Mouse (Mus musculus) splenic B cell, adult 2 months (primary cell): ENCODE measurements around the gene Pgs1.

Experiments
- DNase-seq: peaks from one replicate; pipeline ENCODE4 v3.0.0-alpha.2; 2011; ENCODE audit warnings: low read depth, low spot score
- H3K27me3 ChIP-seq: 2 replicates; pipeline ENCODE4 v1.6.1; 2012; ENCODE audit warnings: mild to moderate bottlenecking, low read length, moderate library complexity, mixed read lengths; ENCODE audit not compliant: control insufficient read depth, poor library complexity, insufficient read depth, severe bottlenecking
- H3K36me3 ChIP-seq: 2 replicates; pipeline ENCODE4 v1.6.1; 2012; ENCODE audit warnings: mild to moderate bottlenecking, low read length, moderate library complexity, mixed read lengths; ENCODE audit not compliant: control insufficient read depth, poor library complexity, insufficient read depth, severe bottlenecking

Pgs1 gene

DNA sequence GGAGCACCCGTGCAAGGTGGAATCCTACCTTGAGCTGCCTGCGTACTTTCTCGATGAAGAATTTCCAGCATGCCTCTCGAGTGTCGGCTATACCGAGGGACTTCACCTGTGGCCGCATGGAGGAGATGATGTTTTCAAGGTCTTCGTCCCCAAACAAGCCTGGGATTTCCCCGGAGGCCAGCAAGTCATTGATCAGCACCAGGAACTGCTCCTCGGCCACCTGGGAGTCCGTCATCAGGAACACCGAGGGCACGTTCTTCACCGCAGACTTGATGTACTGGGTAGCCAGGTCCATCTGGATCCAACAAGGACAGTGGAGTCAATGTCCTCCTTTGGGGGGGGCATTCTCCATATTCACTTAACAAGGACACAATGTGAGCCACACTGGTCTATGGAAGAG, 73.9 kb downstream of the Pgs1 start:
- DNase-seq, result no peak
- Histone ChIP-seq H3K36me3 (no peaks in the 10 kb centered on the region), H3K27me3 (no peaks in the 10 kb centered on the region)

DNA sequence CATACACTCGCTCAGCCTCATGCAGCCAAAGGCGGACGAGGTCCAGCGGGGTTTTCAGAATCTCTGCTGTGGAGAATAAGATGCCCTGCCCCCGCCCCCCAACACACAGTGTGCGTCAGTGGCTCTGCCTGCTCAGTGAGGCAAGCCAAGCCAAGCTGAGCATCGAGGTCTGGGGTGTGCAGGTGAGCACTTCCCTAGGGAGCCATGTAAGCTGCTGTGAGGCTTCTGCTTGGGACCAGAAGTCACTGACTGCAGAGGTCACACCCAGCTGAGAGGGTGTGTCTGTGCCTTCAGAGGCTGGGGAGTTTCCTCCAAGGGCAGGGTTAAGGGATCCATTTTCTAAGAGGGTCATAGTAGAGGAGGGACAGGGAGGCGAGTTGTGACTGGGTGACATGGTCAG, 81.5 kb downstream of the Pgs1 start:
- DNase-seq, result peak; percentile 15
- Histone ChIP-seq H3K27me3 (no peaks in the 10 kb centered on the region), H3K36me3 (no peaks in the 10 kb centered on the region)

DNA sequence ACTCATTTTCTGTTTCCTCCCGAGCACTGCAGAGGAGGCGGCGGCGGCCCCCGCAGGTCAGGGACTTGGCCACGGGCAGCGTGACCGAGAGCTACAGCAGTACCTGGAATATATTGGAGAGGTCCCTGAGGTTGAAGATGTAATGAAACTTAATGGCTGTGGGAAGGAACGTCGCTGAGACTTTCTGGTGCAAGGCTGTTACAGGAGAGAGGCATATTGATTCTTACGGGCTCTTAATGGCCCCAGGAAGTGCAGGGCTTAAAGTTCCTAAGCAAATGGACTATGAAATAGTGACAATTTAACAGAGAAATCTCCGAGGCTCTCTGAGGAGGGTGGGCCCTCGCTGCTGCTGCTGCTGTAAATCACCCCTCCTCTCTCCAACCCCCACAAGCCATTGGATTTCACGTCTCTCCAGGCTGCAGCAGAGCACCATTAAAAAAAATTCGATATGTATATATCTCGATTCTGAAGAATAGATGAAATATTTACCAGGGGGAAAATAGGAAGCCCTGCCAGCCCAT, 82.8 kb downstream of the Pgs1 start:
- DNase-seq, result no peak
- Histone ChIP-seq H3K36me3 (no peaks in the 10 kb centered on the region), H3K27me3 (no peaks in the 10 kb centered on the region)

DNA sequence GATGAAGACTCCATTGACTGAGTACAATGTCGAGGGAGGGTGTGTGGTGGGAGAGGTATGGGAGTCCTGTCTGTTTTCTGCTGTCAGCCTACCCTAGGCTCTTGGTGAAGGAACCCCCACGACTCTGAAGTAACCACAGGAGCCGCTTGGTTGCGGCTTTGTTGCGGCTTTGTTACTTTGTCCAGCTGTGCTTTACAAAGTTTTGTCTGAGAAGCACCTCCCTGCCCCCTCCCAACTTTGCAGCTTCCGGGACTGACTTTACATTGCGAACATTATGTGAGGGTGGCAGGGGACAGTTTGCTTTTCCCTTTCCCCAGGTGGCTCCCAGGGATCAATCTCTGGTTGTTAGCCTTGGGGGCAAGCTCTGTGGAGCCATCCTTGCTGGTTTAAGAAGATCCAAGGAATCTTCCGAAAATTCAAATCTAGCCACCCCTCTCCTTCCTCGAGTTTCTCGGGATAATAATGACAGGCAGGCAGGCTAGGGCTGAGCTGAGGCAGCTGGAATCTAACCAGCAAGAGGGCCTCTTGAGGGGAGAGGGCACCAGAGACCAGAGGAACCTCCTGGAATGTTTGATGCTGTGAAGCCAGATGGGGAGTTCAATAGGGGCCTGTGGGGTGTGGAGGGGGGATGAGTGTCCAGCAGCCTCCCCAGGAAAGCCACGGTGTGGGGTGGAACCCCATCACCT, 85.3 kb downstream of the Pgs1 start:
- DNase-seq, result no peak
- no peaks in the 10 kb centered on the region for H3K27me3 ChIP-seq
- no peaks in the 10 kb centered on the region for H3K36me3 ChIP-seq
